Mouse (Mus musculus): ENCODE results near the gene Bpi. TPM values are rescaled to one million over a fixed set of nuclear protein-coding genes. Genes with fewer than 3 reads are reported as not detected.

Bpi gene
- total RNA-seq, 2 experiments from 2014 or later, result not detected

Other genes with a start within 250 kb of the Bpi start
- gene Tti1, start 229.7 kb upstream of the Bpi start, total RNA-seq (2014; fragmentation: Nextera tagmentation), result 22.0 and 28.8 TPM in 2 replicates
- 24.7 and 27.7 TPM in 2 replicates for gene Tti1, start 229.7 kb upstream of the Bpi start, total RNA-seq (2017)
- gene Rprd1b, start 229.6 kb upstream of the Bpi start, total RNA-seq (2014; fragmentation: Nextera tagmentation), result 41.1 and 48.7 TPM in 2 replicates
- 21.6 and 27.9 TPM in 2 replicates for gene Rprd1b, start 229.6 kb upstream of the Bpi start, total RNA-seq (2017)
- gene Tgm2, start 111.7 kb upstream of the Bpi start, total RNA-seq (2014; fragmentation: Nextera tagmentation), result 10.2 and 19.6 TPM in 2 replicates
- 7.1 and 8.0 TPM in 2 replicates for gene Tgm2, start 111.7 kb upstream of the Bpi start, total RNA-seq (2017)
- not detected in 2 replicates for gene D630003M21Rik, start 28.9 kb upstream of the Bpi start, total RNA-seq (2014; fragmentation: Nextera tagmentation)
- gene D630003M21Rik, start 28.9 kb upstream of the Bpi start, total RNA-seq (2017), result not detected in 2 replicates
- gene Lbp, start 48.4 kb downstream of the Bpi start, total RNA-seq (2014; fragmentation: Nextera tagmentation), result 3.6 TPM in 1 of 2 replicates, not detected in the other
- gene Lbp, start 48.4 kb downstream of the Bpi start, total RNA-seq (2017), result 1.9 TPM in 1 of 2 replicates, not detected in the other
- gene Snhg11, start 117.5 kb downstream of the Bpi start, total RNA-seq (2014; fragmentation: Nextera tagmentation), result not detected in 2 replicates
- not detected in 2 replicates for gene Snhg11, start 117.5 kb downstream of the Bpi start, total RNA-seq (2017)
- gene Ralgapb, start 151.8 kb downstream of the Bpi start, total RNA-seq (2014; fragmentation: Nextera tagmentation), result 32.2 and 52.0 TPM in 2 replicates
- gene Ralgapb, start 151.8 kb downstream of the Bpi start, total RNA-seq (2017), result 26.3 and 32.6 TPM in 2 replicates
- not detected in 2 replicates for gene Adig, start 244.5 kb downstream of the Bpi start, total RNA-seq (2014; fragmentation: Nextera tagmentation)
- not detected in 2 replicates for gene Adig, start 244.5 kb downstream of the Bpi start, total RNA-seq (2017)